Mouse (Mus musculus) embryonic facial prominence, embryonic 12.5 days (tissue): ENCODE data around the gene Arpc4. TPM values are rescaled to one million over a fixed set of nuclear protein-coding genes. Genes with fewer than 3 reads are reported as not detected.

Experiments used
- ATAC-seq: fragments of 200-750 bp; cut with Nextera tagmentation; 2 replicates; pipeline ENCODE4 v1.8.0; 2017; ENCODE audit not compliant: insufficient number of reproducible peaks, insufficient read depth, low FRiP score, low TSS enrichment
- H3K27ac ChIP-seq: fragments of 300-500 bp; sonication (generic); 2 replicates; pipeline ENCODE4 v1.5.1; 2016; ENCODE audit warnings: mild to moderate bottlenecking
- H3K27me3 ChIP-seq: fragments of 300-500 bp; sonication (generic); 2 replicates; pipeline ENCODE4 v1.6.1; 2016; ENCODE audit warnings: mild to moderate bottlenecking, moderate library complexity
- H3K36me3 ChIP-seq: fragments of 300-500 bp; sonication (generic); 2 replicates; pipeline ENCODE4 v1.6.1; 2016; ENCODE audit warnings: mild to moderate bottlenecking
- H3K4me1 ChIP-seq: fragments of 300-500 bp; sonication (generic); 2 replicates; pipeline ENCODE4 v1.6.1; 2016
- H3K4me2 ChIP-seq: fragments of 300-500 bp; sonication (generic); replicated peaks from 2 replicates; pipeline ENCODE4 v1.6.1; 2016; ENCODE audit warnings: mild to moderate bottlenecking, moderate library complexity
- H3K4me3 ChIP-seq: fragments of 300-500 bp; sonication (generic); 2 replicates; pipeline ENCODE4 v1.5.1; 2016; ENCODE audit warnings: mild to moderate bottlenecking
- H3K9ac ChIP-seq: fragments of 300-500 bp; sonication (generic); 2 replicates; pipeline ENCODE4 v1.6.1; 2016; ENCODE audit warnings: mild to moderate bottlenecking, moderate library complexity
- H3K9me3 ChIP-seq: fragments of 300-500 bp; sonication (generic); 2 replicates; pipeline ENCODE4 v1.6.1; 2016; ENCODE audit warnings: mild to moderate bottlenecking, moderate library complexity
- WGBS: fragments of 180-500 bp; shearing (Covaris S2); methylation state at CpG from one replicate; pipeline ENCODE4 v1.1.7; 2016; 5-methylcytosine and 5-hydroxymethylcytosine counted together
- microRNA-seq: library from miRNA; unstranded; fragments of <30 nt; microRNA quantifications from one replicate; pipeline ENCODE4, GENCODE M21; 2017
- polyA plus RNA-seq: library from polyadenylated mRNA; unstranded; fragments of >200 nt; fragmentation: Nextera tagmentation; extraction: Ambion mirVana; gene quantifications from 2 replicates; pipeline ENCODE4 v1.2.1, GENCODE M21; 2016

The Arpc4 gene
- polyA plus RNA-seq, 1 experiment from 2014 or later, result 364 TPM

GRCm38 (mm10) chr6:113433661-113434060 is 55.7 kb downstream of the Arpc4 start:
- Histone ChIP-seq H3K9me3 (no peaks in the 10 kb centered on the region), H3K36me3 (no peaks in the 10 kb centered on the region), H3K4me3 (no peak overlapping the region), H3K4me2 (no peak overlapping the region), H3K27ac (no peak overlapping the region), H3K9ac (no peak overlapping the region), H3K27me3 (no peaks in the 10 kb centered on the region), H3K4me1 (no peaks in the 10 kb centered on the region)
- no peak for ATAC-seq
- 83% methylated on average over 3 of the region's 3 CpGs for WGBS

- H3K9ac ChIP-seq, result no peak overlapping the region
- no peak overlapping the region for H3K4me2 ChIP-seq
- no peaks in the 10 kb centered on the region for H3K4me1 ChIP-seq
- 79% methylated on average over 7 of the region's 7 CpGs for WGBS
- no peaks in the 10 kb centered on the region for H3K36me3 ChIP-seq
- H3K4me3 ChIP-seq, result no peak overlapping the region
- H3K9me3 ChIP-seq, result no peaks in the 10 kb centered on the region
- ATAC-seq, result no peak
- H3K27me3 ChIP-seq, result no peaks in the 10 kb centered on the region
- no peak overlapping the region for H3K27ac ChIP-seq
Measured at GRCm38 (mm10) chr6:113434691-113435090, 56.8 kb downstream of the Arpc4 start.

DNA sequence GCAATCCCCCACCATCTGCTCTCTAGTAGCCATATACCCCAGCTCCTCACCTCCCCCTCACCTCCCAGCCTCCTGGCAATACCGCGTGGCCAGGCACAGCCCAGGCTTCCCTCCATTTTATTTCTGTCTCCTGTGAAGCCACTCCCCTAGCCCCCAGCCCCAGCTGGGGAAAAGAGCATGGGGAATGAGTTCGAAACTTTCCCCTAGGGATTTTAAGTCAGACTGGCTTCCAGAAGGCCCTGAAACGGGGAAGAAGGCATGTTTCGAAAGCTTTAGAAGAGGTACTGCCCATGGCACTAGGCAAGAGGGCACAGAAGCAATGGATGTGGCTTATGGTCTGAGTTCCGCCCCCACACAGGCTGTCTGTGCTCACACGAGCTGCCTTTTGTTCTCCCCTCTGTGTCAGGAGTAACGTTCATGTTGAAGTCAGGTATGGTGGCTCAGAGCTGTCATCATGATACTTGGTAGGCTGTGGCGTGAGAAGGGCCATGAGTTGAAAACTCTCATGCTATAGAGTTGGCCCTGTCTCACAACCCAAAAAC is 57.8 kb downstream of the Arpc4 start, which contains the start of gene Cidec:
Gene Cidec, minus strand, starts transcription at position 97 of the 542 bp plus-strand sequence.
- H3K4me1 ChIP-seq, result no peaks in the 10 kb centered on the region
- 76% methylated on average over 9 of the region's 9 CpGs for WGBS
- no peak within 1 kb of the TSS for H3K27ac ChIP-seq
- H3K27me3 ChIP-seq, result no peaks in the 10 kb centered on the region
- no peak within 1 kb of the TSS for H3K4me2 ChIP-seq
- no peak for ATAC-seq
- H3K9ac ChIP-seq, result no peak within 1 kb of the TSS
- no peaks in the 10 kb centered on the region for H3K9me3 ChIP-seq
- H3K36me3 ChIP-seq, result no peaks in the 10 kb centered on the region
- H3K4me3 ChIP-seq, result no peak within 1 kb of the TSS

GRCm38 (mm10) chr6:113437135-113437534 is 59.2 kb downstream of the Arpc4 start:
- H3K9ac ChIP-seq, result no peak overlapping the region
- no peaks in the 10 kb centered on the region for H3K27me3 ChIP-seq
- no peak overlapping the region for H3K27ac ChIP-seq
- no peak overlapping the region for H3K4me3 ChIP-seq
- WGBS, result 79% methylated on average over 12 of the region's 12 CpGs
- H3K4me2 ChIP-seq, result no peak overlapping the region
- no peaks in the 10 kb centered on the region for H3K4me1 ChIP-seq
- no peak for ATAC-seq
- no peaks in the 10 kb centered on the region for H3K36me3 ChIP-seq
- no peaks in the 10 kb centered on the region for H3K9me3 ChIP-seq

DNA sequence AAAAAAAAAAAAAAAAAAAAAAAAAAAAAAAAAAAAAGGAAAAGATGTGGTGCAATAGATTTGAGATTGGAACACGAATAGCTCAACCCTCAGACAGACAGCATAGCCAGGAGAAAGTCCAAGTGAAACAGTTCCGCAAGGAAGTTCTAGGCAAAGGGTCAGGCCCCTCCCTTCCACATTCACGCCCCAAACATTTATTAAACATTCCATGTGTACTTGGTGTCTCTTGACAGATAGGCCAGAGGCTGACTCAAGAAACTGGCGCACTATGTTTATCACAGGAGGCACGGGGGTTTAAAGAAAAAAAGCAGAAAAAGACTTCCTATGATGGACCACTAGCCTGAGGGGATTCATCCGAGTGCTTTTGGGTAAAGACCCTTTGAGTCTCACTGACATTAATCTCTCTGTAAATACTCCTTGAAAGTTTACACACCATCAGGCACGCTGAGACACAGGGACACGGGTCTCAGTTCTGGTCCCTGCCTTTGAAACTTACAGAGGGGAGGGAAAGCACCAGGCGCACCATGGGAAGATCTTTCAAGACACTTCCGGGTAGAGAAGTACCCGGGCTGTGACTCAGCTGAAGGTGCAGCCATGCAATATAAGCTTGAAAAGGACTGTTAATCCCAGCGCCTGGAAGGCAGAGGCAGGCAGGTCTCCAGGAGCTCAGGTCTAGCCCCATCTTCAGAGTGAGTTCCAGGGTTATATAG is 61.0 kb downstream of the Arpc4 start:
- H3K4me1 ChIP-seq, result peaks cover 6% of the 10 kb centered on the region; the same call in 1 of the 2 replicates
- no peak for ATAC-seq
- H3K27me3 ChIP-seq, result no peaks in the 10 kb centered on the region

More for the DNA sequence above, 61.0 kb downstream of the Arpc4 start:
- no peaks in the 10 kb centered on the region for H3K36me3 ChIP-seq
- 62% methylated on average over 12 of the region's 12 CpGs for WGBS
- no peaks in the 10 kb centered on the region for H3K9me3 ChIP-seq
- H3K4me3 ChIP-seq, result no peak overlapping the region
- H3K27ac ChIP-seq, result no peak overlapping the region
- H3K9ac ChIP-seq, result no peak overlapping the region
- H3K4me2 ChIP-seq, result no peak overlapping the region

Small RNA genes within 50 kb of the gene (microRNA-seq; reads per million reads assigned to microRNA genes)
- not detected for gene Gm24387

Other genes starting within 250 kb of the Arpc4 start
- 3.8 and 6.6 TPM in 2 replicates for gene Lhfpl4, start 182.7 kb upstream of the Arpc4 start, polyA plus RNA-seq
- gene Mtmr14, start 140.3 kb upstream of the Arpc4 start, polyA plus RNA-seq, result 46.5 and 47.7 TPM in 2 replicates
- gene Cpne9, start 95.8 kb upstream of the Arpc4 start, polyA plus RNA-seq, result 0.05 and 0.14 TPM in 2 replicates
- 28.2 and 28.9 TPM in 2 replicates for gene Brpf1, start 71.0 kb upstream of the Arpc4 start, polyA plus RNA-seq
- gene Ogg1, start 51.1 kb upstream of the Arpc4 start, polyA plus RNA-seq, result 14.1 and 14.7 TPM in 2 replicates
- 94.1 and 96.3 TPM in 2 replicates for gene Camk1, start 34.1 kb upstream of the Arpc4 start, polyA plus RNA-seq
- 52.7 and 53.4 TPM in 2 replicates for gene Tada3, start 232 bp upstream of the Arpc4 start, polyA plus RNA-seq
- gene Ttll3, start 11.1 kb downstream of the Arpc4 start, polyA plus RNA-seq, result 6.3 and 6.4 TPM in 2 replicates
- gene Rpusd3, start 41.2 kb downstream of the Arpc4 start, polyA plus RNA-seq, result 26.0 and 28.6 TPM in 2 replicates
- not detected in 2 replicates for gene Cidec, start 57.6 kb downstream of the Arpc4 start, polyA plus RNA-seq
- gene Jagn1, start 64.5 kb downstream of the Arpc4 start, polyA plus RNA-seq, result 75.0 and 81.6 TPM in 2 replicates
- gene Il17re, start 80.4 kb downstream of the Arpc4 start, polyA plus RNA-seq, result 3.4 and 3.9 TPM in 2 replicates
- gene Il17rc, start 93.3 kb downstream of the Arpc4 start, polyA plus RNA-seq, result 3.9 and 5.4 TPM in 2 replicates
- 20.1 and 23.1 TPM in 2 replicates for gene Creld1, start 105.2 kb downstream of the Arpc4 start, polyA plus RNA-seq
- gene Prrt3, start 123.8 kb downstream of the Arpc4 start, polyA plus RNA-seq, result 2.9 and 3.5 TPM in 2 replicates
- gene Emc3, start 153.5 kb downstream of the Arpc4 start, polyA plus RNA-seq, result 85.4 and 90.9 TPM in 2 replicates
- 13.4 and 14.7 TPM in 2 replicates for gene Fancd2, start 153.6 kb downstream of the Arpc4 start, polyA plus RNA-seq
- gene Fancd2os, start 222.6 kb downstream of the Arpc4 start, polyA plus RNA-seq, result 0.13 TPM in 1 of 2 replicates, not detected in the other
- 211 and 215 TPM in 2 replicates for gene Brk1, start 226.7 kb downstream of the Arpc4 start, polyA plus RNA-seq
- gene Vhl, start 245.8 kb downstream of the Arpc4 start, polyA plus RNA-seq, result 54.5 and 56.2 TPM in 2 replicates